Mouse (Mus musculus) CD4-positive helper T cell, adult 2 months (primary cell): Measurements from ENCODE around the gene Gars.

Experiments
- DNase-seq: peaks from one replicate; pipeline ENCODE4 v3.0.0-alpha.2; 2012; ENCODE audit warnings: low read depth, missing footprints, low spot score

Gars gene

GRCm38 (mm10) chr6:55036731-55037130 lies 1.1 kb upstream of the Gars start:
- no peak for DNase-seq

GRCm38 (mm10) chr6:55038671-55039445 lies 1.1 kb downstream of the Gars start:
- peak; percentile 24 for DNase-seq

- no peak for DNase-seq
These were observed 1.6 kb downstream of the Gars start for GRCm38 (mm10) chr6:55039446-55039783.

- no peak for DNase-seq
These were observed 2.2 kb downstream of the Gars start for GRCm38 (mm10) chr6:55040031-55040430.

GRCm38 (mm10) chr6:55043206-55043605 lies 5.4 kb downstream of the Gars start:
- DNase-seq = no peak

- DNase-seq = no peak
These were observed 6.7 kb downstream of the Gars start for GRCm38 (mm10) chr6:55044542-55044941.

- no peak for DNase-seq
These were observed 7.5 kb downstream of the Gars start for GRCm38 (mm10) chr6:55045326-55045725.

- DNase-seq = no peak
These were observed 11.4 kb downstream of the Gars start for GRCm38 (mm10) chr6:55049186-55049585.

- no peak for DNase-seq
These were observed 16.7 kb downstream of the Gars start for GRCm38 (mm10) chr6:55054491-55054890.

- DNase-seq = peak; percentile 11
These were observed 19.6 kb downstream of the Gars start for GRCm38 (mm10) chr6:55057427-55057826.

- DNase-seq = no peak
These were observed 22.5 kb downstream of the Gars start for GRCm38 (mm10) chr6:55060241-55060825.

GRCm38 (mm10) chr6:55061328-55061727 lies 23.5 kb downstream of the Gars start:
- DNase-seq = no peak

GRCm38 (mm10) chr6:55062200-55062599 lies 24.4 kb downstream of the Gars start:
- no peak for DNase-seq

- no peak for DNase-seq
These were observed 26.1 kb downstream of the Gars start for GRCm38 (mm10) chr6:55063793-55064476.

- no peak for DNase-seq
These were observed 26.6 kb downstream of the Gars start for GRCm38 (mm10) chr6:55064477-55064827.

GRCm38 (mm10) chr6:55065903-55066302 lies 28.1 kb downstream of the Gars start:
- DNase-seq = no peak

- DNase-seq = no peak
These were observed 38.9 kb downstream of the Gars start for GRCm38 (mm10) chr6:55076561-55077255.

- no peak for DNase-seq
These were observed 43.6 kb downstream of the Gars start for GRCm38 (mm10) chr6:55081379-55081778.

- no peak for DNase-seq
These were observed 44.6 kb downstream of the Gars start for GRCm38 (mm10) chr6:55082261-55083051.

GRCm38 (mm10) chr6:55087355-55087754 lies 49.5 kb downstream of the Gars start:
- no peak for DNase-seq

GRCm38 (mm10) chr6:55090639-55091038 lies 52.8 kb downstream of the Gars start:
- no peak for DNase-seq

GRCm38 (mm10) chr6:55091396-55091795 lies 53.6 kb downstream of the Gars start:
- DNase-seq = no peak
